8 mouse cellular contexts compared by ENCODE assay signal in genomic region chr19:43832425-43833069, GRCm38 (mm10). TPM values are rescaled to one million over a fixed set of nuclear protein-coding genes. Genes with fewer than 3 reads are reported as not detected.
DNase-seq lines count a peak whose midpoint lies in the region; ATAC-seq and TF ChIP-seq lines count a peak whose summit lies in the region.

No protein-coding gene starts in this region.

- TF ChIP-seq CTCF in kidney, postnatal 0 days (IDR thresholded peaks at IDR 0.05; ENCODE audit: low read depth), result peak; percentile 98
- peak; percentile 89 for TF ChIP-seq CTCF in liver, adult 2 months (IDR thresholded peaks at IDR 0.05; ENCODE audit: low read depth, low read length)

- no peak overlapping the region for H3K27ac ChIP-seq in kidney, postnatal 0 days
- no peak overlapping the region for H3K27ac ChIP-seq in liver, adult 2 months (replicated peaks; ENCODE audit: insufficient read depth, low read depth, low read length)
- H3K27ac ChIP-seq in neural tube, embryonic 11.5 days (ENCODE audit: low read depth, low read length), result no peak overlapping the region

- no peaks in the 10 kb centered on the region for H3K79me2 ChIP-seq in liver, adult 2 months (ENCODE audit: control insufficient read depth, insufficient read depth, low read length)

- DNase-seq in A20 (ENCODE audit: low read depth, low spot score), result peak; percentile 77
- peak; percentile 71 to 83 for DNase-seq in cerebellum, postnatal 4 days (ENCODE audit: low spot score in 2 of 2)
- peak; percentile 42 to 72 for DNase-seq in gastrocnemius, postnatal 4 days (ENCODE audit: low spot score in 2 of 2)
- peak; percentile 84 for DNase-seq in kidney, postnatal 0 days (ENCODE audit: low spot score)
- DNase-seq in liver, adult 2 months (ENCODE audit: extremely low read depth, low read depth, low spot score), result no peak
- peak; percentile 83 for DNase-seq in neural tube, embryonic 11.5 days (ENCODE audit: low spot score)
- peak; percentile 86 for DNase-seq in testis, postnatal 10 days (ENCODE audit: low spot score)

- H3K36me3 ChIP-seq in kidney, postnatal 0 days (ENCODE audit: insufficient read depth, low read length), result no peaks in the 10 kb centered on the region
- peaks cover 93% of the 10 kb centered on the region for H3K36me3 ChIP-seq in liver, adult 2 months (ENCODE audit: control insufficient read depth, insufficient read depth, low read length)
- no peaks in the 10 kb centered on the region for H3K36me3 ChIP-seq in neural tube, embryonic 11.5 days (ENCODE audit: control insufficient read depth, insufficient read depth, low read length)

- ATAC-seq in activated CD4-positive, CD25-positive, alpha-beta regulatory T cell, adult 4 months, result peak; percentile 54
- ATAC-seq in kidney, postnatal 0 days (replicated peaks; ENCODE audit: low FRiP score, low read depth), result no peak
- no peak for ATAC-seq in neural tube, embryonic 11.5 days (ENCODE audit: insufficient read depth, low FRiP score, low TSS enrichment)

- no peaks in the 10 kb centered on the region for H3K27me3 ChIP-seq in kidney, postnatal 0 days (ENCODE audit: insufficient read depth, low read length)
- no peaks in the 10 kb centered on the region for H3K27me3 ChIP-seq in liver, adult 2 months (ENCODE audit: control insufficient read depth, insufficient read depth, low read length)
- no peaks in the 10 kb centered on the region for H3K27me3 ChIP-seq in neural tube, embryonic 11.5 days (ENCODE audit: control insufficient read depth, insufficient read depth, low read length)

- H3K4me3 ChIP-seq in kidney, postnatal 0 days (replicated peaks; ENCODE audit: low read depth, low read length), result no peak overlapping the region
- H3K4me3 ChIP-seq in liver, adult 2 months (ENCODE audit: insufficient read depth, low read depth, low read length), result no peak overlapping the region
- H3K4me3 ChIP-seq in neural tube, embryonic 11.5 days (ENCODE audit: low read depth, low read length), result no peak overlapping the region

- H3K9me3 ChIP-seq in kidney, postnatal 0 days (replicated peaks; ENCODE audit: low read length), result no peaks in the 10 kb centered on the region
- H3K9me3 ChIP-seq in neural tube, embryonic 11.5 days (ENCODE audit: control insufficient read depth, low read length), result no peaks in the 10 kb centered on the region

- 27% methylated on average over 21 of the region's 21 CpGs for WGBS in kidney, postnatal 0 days
- WGBS in liver, adult 2 months, result 49% methylated on average over 21 of the region's 21 CpGs
- WGBS in neural tube, embryonic 11.5 days, result 29% methylated on average over 21 of the region's 21 CpGs

- H3K4me1 ChIP-seq in kidney, postnatal 0 days (replicated peaks; ENCODE audit: insufficient read depth, low read length), result no peaks in the 10 kb centered on the region
- no peaks in the 10 kb centered on the region for H3K4me1 ChIP-seq in liver, adult 2 months (ENCODE audit: control insufficient read depth, insufficient read depth, low read length)
- H3K4me1 ChIP-seq in neural tube, embryonic 11.5 days (ENCODE audit: control insufficient read depth, insufficient read depth, low read length), result no peaks in the 10 kb centered on the region

- H3K9ac ChIP-seq in kidney, postnatal 0 days (ENCODE audit: low read depth, low read length), result no peak overlapping the region
- H3K9ac ChIP-seq in liver, adult 2 months (ENCODE audit: low read depth, low read length), result no peak overlapping the region
- peak overlapping the region; percentile 39 for H3K9ac ChIP-seq in neural tube, embryonic 11.5 days (ENCODE audit: low read length)

- no peak for TF ChIP-seq POLR2A in liver, adult 2 months (IDR thresholded peaks at IDR 0.05; ENCODE audit: extremely low read depth, insufficient read depth, low read length)

- H3K4me2 ChIP-seq in kidney, postnatal 0 days (ENCODE audit: low read length), result no peak overlapping the region; the same call in 1 of the 2 replicates
- no peak overlapping the region for H3K4me2 ChIP-seq in neural tube, embryonic 11.5 days (ENCODE audit: low read depth)

RNA-seq across cellular contexts. Expression of gene Abcc2, which starts 50.6 kb away (rescaled TPM):
- polyA plus RNA-seq in activated CD4-positive, CD25-positive, alpha-beta regulatory T cell, adult 4 months (2017; shearing (Covaris generic)), result not detected
- total RNA-seq in gastrocnemius, postnatal 4 days (2021), result under 1 TPM; 0.17 to 0.54 TPM
- 7.4 and 7.9 TPM in 2 replicates for polyA plus RNA-seq in kidney, postnatal 0 days (2015; fragmentation: Nextera tagmentation; extraction: Ambion mirVana)
- 488 and 590 TPM in 2 replicates for total RNA-seq in liver, adult 2 months (2014; rRNA removed)
- 230 and 298 TPM in 2 replicates for polyA plus RNA-seq in liver, adult 2 months (2012; rRNA removed)
- 0.16 TPM in 1 of 2 replicates, not detected in the other for polyA plus RNA-seq in neural tube, embryonic 11.5 days (2014; fragmentation: Nextera tagmentation; extraction: Ambion mirVana)

Comparison
In these comparisons a context has a peak if more than half of its experiments do, and no peak if none do; other contexts are left out.
1. RNA of gene Abcc2, which starts 50.6 kb away (polyA plus RNA-seq): 230 to 298 TPM in liver, adult 2 months; 7.4 to 7.9 TPM in kidney, postnatal 0 days, 0.16 TPM in neural tube, embryonic 11.5 days and not detected in activated CD4-positive, CD25-positive, alpha-beta regulatory T cell, adult 4 months; every median in the first group is over 10 times any median in the second.